Mouse (Mus musculus): ENCODE measurements at regions not wholly inside any gene's neighbourhood (a gene's known extent, or its start where the extent isn't known, plus 50 kb on each side); places are given as distances from the start of the nearest gene placed in this dataset.
A peak's percentile ranks its signal among the peaks of the same experiment; 100 is the strongest.

DNA sequence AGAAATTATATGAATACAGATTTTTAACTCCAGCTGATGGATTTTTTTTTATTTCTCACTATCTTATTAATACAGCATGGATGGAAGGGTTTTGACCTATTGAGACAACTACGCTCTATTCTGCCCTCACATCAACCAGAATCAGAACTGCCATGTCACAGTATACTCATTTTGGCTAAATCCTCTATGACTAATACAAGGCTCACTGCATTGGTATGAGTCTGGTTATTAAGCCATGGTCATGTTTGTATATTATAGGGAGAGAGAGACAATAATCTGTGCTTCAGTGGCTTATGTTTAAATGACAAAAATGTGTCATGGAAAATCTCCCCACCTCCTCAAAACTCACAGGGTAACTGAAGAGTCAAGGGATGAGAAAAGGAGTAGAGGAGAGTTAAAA, 191.0 kb upstream of the Agr3 start:
- Histone ChIP-seq H3K4me3 (ENCODE audit: insufficient read depth, low read length) (no peak overlapping the region), H3K27ac (ENCODE audit: insufficient read depth, low read length) (peak overlapping the region; percentile 93; the same call in 1 of the 2 replicates), H3K4me1 (ENCODE audit: control insufficient read depth, insufficient read depth, low read length) (peaks cover 7% of the 10 kb centered on the region)
- no peak for TF ChIP-seq POLR2A (IDR thresholded peaks at IDR 0.05; ENCODE audit: low read depth, low read length)
- no peak for TF ChIP-seq CTCF (IDR thresholded peaks at IDR 0.05; ENCODE audit: borderline replicate concordance, insufficient read depth, low read length)

GRCm38 (mm10) chr12:35733580-35733979, 191.8 kb upstream of the Agr3 start:
- TF ChIP-seq CTCF (IDR thresholded peaks at IDR 0.05; ENCODE audit: borderline replicate concordance, insufficient read depth, low read length) = no peak
- no peak for TF ChIP-seq POLR2A (IDR thresholded peaks at IDR 0.05; ENCODE audit: low read depth, low read length)
- no peak overlapping the region for H3K4me3 ChIP-seq (ENCODE audit: insufficient read depth, low read length)
- H3K27ac ChIP-seq (ENCODE audit: insufficient read depth, low read length) = peak overlapping the region; percentile 93
- peaks cover 7% of the 10 kb centered on the region for H3K4me1 ChIP-seq (ENCODE audit: control insufficient read depth, insufficient read depth, low read length)

DNA sequence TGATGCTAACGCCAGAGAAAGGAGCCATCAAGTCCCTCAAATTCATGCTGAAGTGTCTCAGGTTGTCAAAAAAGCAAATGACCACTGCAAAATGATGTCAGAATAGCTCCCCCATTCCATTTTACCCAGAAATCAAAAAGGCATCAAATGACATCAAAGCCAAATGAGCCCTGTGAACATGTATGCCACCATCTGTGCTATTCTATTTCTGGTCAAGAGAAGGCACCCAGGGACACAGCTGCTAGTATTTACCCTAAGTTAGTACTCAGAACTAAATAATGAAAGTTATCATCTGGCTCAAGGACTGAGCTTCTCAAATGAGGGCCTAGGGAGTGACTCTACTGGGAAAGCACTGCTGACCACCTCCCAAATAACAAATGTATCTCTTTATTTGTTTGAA, 191.1 kb upstream of the Ahr start:
- TF ChIP-seq CTCF (IDR thresholded peaks at IDR 0.05; ENCODE audit: borderline replicate concordance, insufficient read depth, low read length) (no peak), POLR2A (IDR thresholded peaks at IDR 0.05; ENCODE audit: low read depth, low read length) (no peak)
- Histone ChIP-seq H3K4me1 (ENCODE audit: control insufficient read depth, insufficient read depth, low read length) (no peaks in the 10 kb centered on the region), H3K4me3 (ENCODE audit: insufficient read depth, low read length) (no peak overlapping the region), H3K27ac (ENCODE audit: insufficient read depth, low read length) (no peak overlapping the region)

GRCm38 (mm10) chr12:35724132-35724531, 189.3 kb upstream of the Ahr start:
- no peak for TF ChIP-seq POLR2A (IDR thresholded peaks at IDR 0.05; ENCODE audit: low read depth, low read length)
- TF ChIP-seq CTCF (IDR thresholded peaks at IDR 0.05; ENCODE audit: borderline replicate concordance, insufficient read depth, low read length) = no peak
- Histone ChIP-seq H3K27ac (ENCODE audit: insufficient read depth, low read length) (no peak overlapping the region), H3K4me1 (ENCODE audit: control insufficient read depth, insufficient read depth, low read length) (no peaks in the 10 kb centered on the region), H3K4me3 (ENCODE audit: insufficient read depth, low read length) (no peak overlapping the region)

GRCm38 (mm10) chr12:35712671-35713070, 177.8 kb upstream of the Ahr start:
- no peak for TF ChIP-seq POLR2A (IDR thresholded peaks at IDR 0.05; ENCODE audit: low read depth, low read length)
- TF ChIP-seq CTCF (IDR thresholded peaks at IDR 0.05; ENCODE audit: borderline replicate concordance, insufficient read depth, low read length) = no peak
- no peaks in the 10 kb centered on the region for H3K4me1 ChIP-seq (ENCODE audit: control insufficient read depth, insufficient read depth, low read length)
- H3K4me3 ChIP-seq (ENCODE audit: insufficient read depth, low read length) = no peak overlapping the region
- H3K27ac ChIP-seq (ENCODE audit: insufficient read depth, low read length) = no peak overlapping the region

GRCm38 (mm10) chr12:35711549-35712070, 176.8 kb upstream of the Ahr start:
- Histone ChIP-seq H3K4me1 (ENCODE audit: control insufficient read depth, insufficient read depth, low read length) (no peaks in the 10 kb centered on the region), H3K27ac (ENCODE audit: insufficient read depth, low read length) (no peak overlapping the region), H3K4me3 (ENCODE audit: insufficient read depth, low read length) (no peak overlapping the region)
- TF ChIP-seq POLR2A (IDR thresholded peaks at IDR 0.05; ENCODE audit: low read depth, low read length) (no peak), CTCF (IDR thresholded peaks at IDR 0.05; ENCODE audit: borderline replicate concordance, insufficient read depth, low read length) (no peak)

- Histone ChIP-seq H3K4me3 (ENCODE audit: insufficient read depth, low read length) (no peak overlapping the region), H3K27ac (ENCODE audit: insufficient read depth, low read length) (no peak overlapping the region), H3K4me1 (ENCODE audit: control insufficient read depth, insufficient read depth, low read length) (no peaks in the 10 kb centered on the region)
- no peak for TF ChIP-seq POLR2A (IDR thresholded peaks at IDR 0.05; ENCODE audit: low read depth, low read length)
- TF ChIP-seq CTCF (IDR thresholded peaks at IDR 0.05; ENCODE audit: borderline replicate concordance, insufficient read depth, low read length) = no peak
These were observed 175.5 kb upstream of the Ahr start for GRCm38 (mm10) chr12:35710323-35710722.

- Histone ChIP-seq H3K4me3 (ENCODE audit: insufficient read depth, low read length) (no peak overlapping the region), H3K27ac (ENCODE audit: insufficient read depth, low read length) (peak overlapping the region; percentile 70), H3K4me1 (ENCODE audit: control insufficient read depth, insufficient read depth, low read length) (peaks cover 4% of the 10 kb centered on the region; the same call in 1 of the 2 replicates)
- TF ChIP-seq POLR2A (IDR thresholded peaks at IDR 0.05; ENCODE audit: low read depth, low read length) = no peak
- no peak for TF ChIP-seq CTCF (IDR thresholded peaks at IDR 0.05; ENCODE audit: borderline replicate concordance, insufficient read depth, low read length)
These were observed 168.6 kb upstream of the Ahr start for GRCm38 (mm10) chr12:35703479-35703878.

DNA sequence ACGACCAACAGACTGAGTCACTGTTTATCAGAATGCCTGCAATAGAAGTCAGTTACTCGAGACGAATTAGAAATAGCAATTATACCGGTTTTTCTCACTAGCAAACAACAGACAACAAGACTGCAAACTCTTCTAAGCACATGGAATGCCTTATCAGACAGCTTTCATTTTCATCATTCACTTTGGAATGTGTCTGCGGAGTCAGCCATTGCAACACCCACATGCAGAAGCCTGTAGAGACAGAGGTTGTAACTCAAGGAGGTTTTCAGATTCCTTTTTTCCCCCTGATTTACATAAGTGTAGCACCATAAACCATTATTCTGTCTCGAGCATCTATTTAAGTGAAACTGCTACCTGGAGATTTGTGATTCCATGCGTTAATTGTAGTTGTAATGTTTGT, 167.8 kb upstream of the Ahr start:
- no peak for TF ChIP-seq CTCF (IDR thresholded peaks at IDR 0.05; ENCODE audit: borderline replicate concordance, insufficient read depth, low read length)
- H3K4me1 ChIP-seq (ENCODE audit: control insufficient read depth, insufficient read depth, low read length) = peaks cover 4% of the 10 kb centered on the region; the same call in 1 of the 2 replicates

GRCm38 (mm10) chr12:35694253-35694652, 159.4 kb upstream of the Ahr start:
- Histone ChIP-seq H3K27ac (ENCODE audit: insufficient read depth, low read length) (no peak overlapping the region), H3K4me3 (ENCODE audit: insufficient read depth, low read length) (no peak overlapping the region), H3K4me1 (ENCODE audit: control insufficient read depth, insufficient read depth, low read length) (no peaks in the 10 kb centered on the region; the same call in none of the 2 replicates)
- no peak for TF ChIP-seq POLR2A (IDR thresholded peaks at IDR 0.05; ENCODE audit: low read depth, low read length)
- no peak for TF ChIP-seq CTCF (IDR thresholded peaks at IDR 0.05; ENCODE audit: borderline replicate concordance, insufficient read depth, low read length)

More for the DNA sequence above, 167.8 kb upstream of the Ahr start:
- no peak overlapping the region for H3K4me3 ChIP-seq (ENCODE audit: insufficient read depth, low read length)
- peak overlapping the region; percentile 61; the same call in 1 of the 2 replicates for H3K27ac ChIP-seq (ENCODE audit: insufficient read depth, low read length)

Data from embryonic fibroblast, embryonic 13.5 days (primary cell).